Mouse (Mus musculus) forebrain, embryonic 10.5 days (tissue): ENCODE data around the gene Atg9b. TPM values are rescaled to one million over a fixed set of nuclear protein-coding genes. Genes with fewer than 3 reads are reported as not detected.
A peak's percentile ranks its signal among the peaks of the same experiment; 100 is the strongest.

Experiments used
- DNase-seq: peaks from one replicate; pipeline ENCODE4 v3.0.0-alpha.2; 2017; ENCODE audit warnings: low spot score; ENCODE audit errors: extremely low spot score
- H3K27ac ChIP-seq: fragments of 300-500 bp; sonication (generic); 2 replicates; pipeline ENCODE4 v1.5.1; 2016; ENCODE audit warnings: mild to moderate bottlenecking
- H3K27me3 ChIP-seq: fragments of 300-500 bp; sonication (generic); 2 replicates; pipeline ENCODE4 v1.6.1; 2016; ENCODE audit warnings: mild to moderate bottlenecking; ENCODE audit not compliant: poor library complexity, severe bottlenecking
- H3K36me3 ChIP-seq: fragments of 300-500 bp; sonication (generic); replicated peaks from 2 replicates; pipeline ENCODE4 v1.6.1; 2016; ENCODE audit warnings: mild to moderate bottlenecking, moderate library complexity
- H3K4me1 ChIP-seq: fragments of 300-500 bp; sonication (generic); 2 replicates; pipeline ENCODE4 v1.6.1; 2016
- H3K4me3 ChIP-seq: fragments of 300-500 bp; sonication (generic); 2 replicates; pipeline ENCODE4 v1.5.1; 2016; ENCODE audit warnings: mild to moderate bottlenecking, moderate library complexity
- H3K9me3 ChIP-seq: fragments of 300-500 bp; sonication (generic); 2 replicates; pipeline ENCODE4 v1.6.1; 2016; ENCODE audit warnings: mild to moderate bottlenecking, moderate library complexity
- WGBS: fragments of 180-500 bp; shearing (Covaris S2); methylation state at CpG from one replicate; pipeline ENCODE4 v1.1.7; 2016; 5-methylcytosine and 5-hydroxymethylcytosine counted together
- polyA plus RNA-seq: library from polyadenylated mRNA; unstranded; fragments of >200 nt; fragmentation: Nextera tagmentation; extraction: Ambion mirVana; gene quantifications from 2 replicates; pipeline ENCODE4 v1.2.1, GENCODE M21; 2016

Atg9b gene
- polyA plus RNA-seq, 1 experiment from 2014 or later: 0.99 TPM

DNA sequence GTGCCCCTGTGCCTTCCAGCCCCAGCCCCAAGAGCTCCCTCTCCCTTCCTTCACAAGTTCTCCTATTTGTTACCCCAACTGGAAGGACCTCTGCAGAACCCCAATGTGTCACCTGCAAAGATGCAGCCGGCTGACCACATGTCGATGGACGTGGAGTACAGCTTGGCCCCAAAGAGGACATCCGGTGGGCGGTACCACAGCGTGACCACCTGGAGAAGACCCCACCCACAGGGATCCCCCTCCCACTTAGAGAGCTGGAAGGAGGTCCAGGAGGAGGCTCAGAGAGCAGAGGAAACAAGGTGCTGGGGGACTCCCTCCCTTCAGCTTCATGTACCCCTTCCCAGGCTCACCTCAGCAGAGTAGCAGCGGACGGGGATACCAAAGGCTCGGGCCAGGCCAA, 28.4 kb upstream of the Atg9b start:
- no peak for DNase-seq
- 89% methylated on average over 9 of the region's 9 CpGs for WGBS
- Histone ChIP-seq H3K27ac (no peak overlapping the region), H3K9me3 (no peaks in the 10 kb centered on the region), H3K4me1 (peaks cover 45% of the 10 kb centered on the region), H3K27me3 (peaks cover 7% of the 10 kb centered on the region), H3K36me3 (peaks cover 36% of the 10 kb centered on the region), H3K4me3 (no peak overlapping the region)

- WGBS: 93% methylated on average over 10 of the region's 10 CpGs
- H3K27ac ChIP-seq: no peak overlapping the region
Measured at GRCm38 (mm10) chr5:24417587-24417986, 25.6 kb upstream of the Atg9b start.

GRCm38 (mm10) chr5:24416222-24416736, 24.3 kb upstream of the Atg9b start:
- DNase-seq: peak; percentile 47
- Histone ChIP-seq H3K27me3 (peaks cover 10% of the 10 kb centered on the region), H3K4me3 (no peak overlapping the region), H3K9me3 (no peaks in the 10 kb centered on the region), H3K27ac (no peak overlapping the region), H3K4me1 (peaks cover 28% of the 10 kb centered on the region), H3K36me3 (peaks cover 29% of the 10 kb centered on the region)
- WGBS: 4% methylated on average over 21 of the region's 21 CpGs

More at GRCm38 (mm10) chr5:24417587-24417986, 25.6 kb upstream of the Atg9b start:
- H3K36me3 ChIP-seq: peaks cover 36% of the 10 kb centered on the region
- no peak for DNase-seq
- no peak overlapping the region for H3K4me3 ChIP-seq
- no peaks in the 10 kb centered on the region for H3K9me3 ChIP-seq
- peaks cover 10% of the 10 kb centered on the region for H3K27me3 ChIP-seq
- peaks cover 34% of the 10 kb centered on the region for H3K4me1 ChIP-seq

DNA sequence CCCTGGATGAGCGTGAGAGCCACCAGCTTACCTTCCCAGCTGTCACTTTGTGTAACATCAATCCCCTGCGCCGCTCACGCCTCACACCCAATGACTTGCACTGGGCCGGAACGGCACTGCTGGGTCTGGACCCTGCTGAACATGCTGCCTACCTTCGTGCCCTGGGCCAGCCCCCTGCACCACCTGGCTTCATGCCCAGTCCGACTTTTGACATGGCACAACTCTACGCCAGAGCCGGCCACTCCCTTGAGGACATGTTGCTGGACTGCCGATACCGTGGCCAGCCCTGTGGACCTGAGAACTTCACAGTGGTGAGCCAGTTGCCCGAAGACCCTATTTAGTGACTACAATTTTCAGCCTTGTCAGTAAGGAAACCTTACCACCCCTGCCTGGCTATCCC, 22.0 kb upstream of the Atg9b start:
- peaks cover 11% of the 10 kb centered on the region for H3K36me3 ChIP-seq
- peaks cover 33% of the 10 kb centered on the region for H3K4me1 ChIP-seq
- H3K27me3 ChIP-seq: peaks cover 10% of the 10 kb centered on the region
- H3K9me3 ChIP-seq: no peaks in the 10 kb centered on the region
- H3K4me3 ChIP-seq: no peak overlapping the region
- no peak overlapping the region for H3K27ac ChIP-seq
- DNase-seq: no peak
- 88% methylated on average over 13 of the region's 13 CpGs for WGBS

DNA sequence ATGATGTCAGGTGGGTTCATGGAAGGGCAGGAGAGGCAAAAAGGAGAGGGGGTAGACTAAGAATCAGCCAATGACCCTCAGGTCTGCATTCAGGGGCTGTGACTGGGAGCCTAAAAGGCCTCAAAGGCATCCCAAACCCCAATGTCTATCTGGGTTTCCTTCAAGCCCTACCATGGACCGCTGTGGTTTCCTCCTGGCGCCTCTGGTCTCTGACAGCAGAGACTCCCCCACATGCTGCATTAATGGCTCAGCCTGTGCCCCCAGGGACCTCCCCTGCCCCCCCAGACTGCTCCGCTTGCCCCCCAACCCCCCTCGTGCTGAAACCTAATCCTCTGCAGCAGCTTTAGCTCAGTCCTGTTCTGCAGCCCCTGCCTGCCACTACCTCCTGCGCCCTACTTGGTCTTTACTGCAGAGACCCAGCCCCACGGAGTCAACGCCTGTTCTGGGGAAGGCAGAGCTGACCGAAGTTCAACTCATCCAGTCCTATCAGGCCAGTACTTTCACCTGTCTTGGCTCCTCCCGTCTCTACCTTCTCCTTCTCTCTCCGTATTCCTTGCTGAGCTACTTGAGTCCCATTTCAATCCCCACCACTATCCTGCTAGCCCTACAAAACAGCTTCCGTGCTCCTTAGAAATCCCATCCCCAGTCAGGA, 21.2 kb upstream of the Atg9b start, which contains the start of gene Asic3:
Gene Asic3, plus strand, starts transcription at position 351 of the 652 bp plus-strand sequence.
- no peaks in the 10 kb centered on the region for H3K9me3 ChIP-seq
- H3K36me3 ChIP-seq: peaks cover 12% of the 10 kb centered on the region
- WGBS: 51% methylated on average over 11 of the region's 11 CpGs
- peaks cover 10% of the 10 kb centered on the region for H3K27me3 ChIP-seq
- H3K4me3 ChIP-seq: no peak within 1 kb of the TSS
- H3K4me1 ChIP-seq: peaks cover 35% of the 10 kb centered on the region
- no peak for DNase-seq
- H3K27ac ChIP-seq: no peak within 1 kb of the TSS

- Histone ChIP-seq H3K27ac (no peak overlapping the region), H3K9me3 (no peaks in the 10 kb centered on the region), H3K27me3 (peaks cover 10% of the 10 kb centered on the region), H3K4me1 (peaks cover 35% of the 10 kb centered on the region), H3K4me3 (no peak overlapping the region), H3K36me3 (peaks cover 23% of the 10 kb centered on the region)
- DNase-seq: no peak
- WGBS: 92% methylated on average over 2 of the region's 2 CpGs
Measured at GRCm38 (mm10) chr5:24412063-24412462, 20.1 kb upstream of the Atg9b start.

GRCm38 (mm10) chr5:24409466-24409865, 17.5 kb upstream of the Atg9b start:
- peaks cover 47% of the 10 kb centered on the region for H3K36me3 ChIP-seq
- H3K4me1 ChIP-seq: peaks cover 18% of the 10 kb centered on the region; the same call in 1 of the 2 replicates
- H3K27me3 ChIP-seq: no peaks in the 10 kb centered on the region
- no peak for DNase-seq
- no peak overlapping the region for H3K27ac ChIP-seq
- whole genome bisulfite sequencing: 87% methylated on average over 2 of the region's 2 CpGs
- no peaks in the 10 kb centered on the region for H3K9me3 ChIP-seq
- H3K4me3 ChIP-seq: no peak overlapping the region

- 94% methylated on average over 13 of the region's 13 CpGs for WGBS
- Histone ChIP-seq H3K27ac (no peak overlapping the region), H3K36me3 (peaks cover 54% of the 10 kb centered on the region), H3K4me1 (peaks cover 16% of the 10 kb centered on the region; the same call in 1 of the 2 replicates), H3K9me3 (no peaks in the 10 kb centered on the region), H3K27me3 (no peaks in the 10 kb centered on the region), H3K4me3 (no peak overlapping the region)
- DNase-seq: no peak
Measured at GRCm38 (mm10) chr5:24408651-24409050, 16.7 kb upstream of the Atg9b start.

- no peak for DNase-seq
- Histone ChIP-seq H3K9me3 (no peaks in the 10 kb centered on the region), H3K4me3 (no peak overlapping the region), H3K27me3 (no peaks in the 10 kb centered on the region), H3K4me1 (0 out of 2 replicates have a peak, but pooled peaks cover 7% of the 10 kb centered on the region), H3K27ac (no peak overlapping the region), H3K36me3 (peaks cover 86% of the 10 kb centered on the region)
- 71% methylated on average over 3 of the region's 3 CpGs for WGBS
Measured at GRCm38 (mm10) chr5:24405389-24405876, 13.5 kb upstream of the Atg9b start.

- DNase-seq: no peak
- Histone ChIP-seq H3K4me1 (peaks cover 11% of the 10 kb centered on the region; the same call in 1 of the 2 replicates), H3K27ac (no peak overlapping the region), H3K27me3 (no peaks in the 10 kb centered on the region), H3K36me3 (peaks cover 92% of the 10 kb centered on the region), H3K9me3 (no peaks in the 10 kb centered on the region), H3K4me3 (no peak overlapping the region)
- WGBS: 79% methylated on average over 6 of the region's 6 CpGs
Measured at GRCm38 (mm10) chr5:24404594-24405360, 12.8 kb upstream of the Atg9b start.

DNA sequence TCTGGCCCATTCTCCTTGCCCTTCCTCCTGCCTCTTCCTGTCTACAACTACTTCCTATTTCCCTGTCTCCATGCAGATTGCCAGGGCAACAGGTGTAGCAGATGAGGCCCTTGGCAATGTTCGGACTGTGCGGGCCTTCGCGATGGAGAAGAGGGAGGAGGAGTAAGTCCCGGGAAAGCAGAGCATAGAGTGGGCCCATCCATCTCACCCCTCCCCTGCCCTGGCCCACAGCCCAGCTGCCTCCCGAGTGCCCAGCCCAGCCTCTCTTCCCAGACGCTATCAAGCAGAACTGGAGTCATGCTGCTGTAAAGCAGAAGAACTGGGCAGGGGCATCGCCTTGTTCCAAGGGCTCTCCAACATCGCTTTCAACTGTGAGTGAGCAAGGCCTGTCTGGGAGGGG, 10.0 kb upstream of the Atg9b start:
- Histone ChIP-seq H3K27ac (no peak overlapping the region), H3K4me1 (peaks cover 5% of the 10 kb centered on the region; the same call in 1 of the 2 replicates), H3K9me3 (no peaks in the 10 kb centered on the region), H3K4me3 (no peak overlapping the region), H3K36me3 (peaks cover 70% of the 10 kb centered on the region), H3K27me3 (no peaks in the 10 kb centered on the region)
- no peak for DNase-seq
- 90% methylated on average over 9 of the region's 9 CpGs for WGBS

DNA sequence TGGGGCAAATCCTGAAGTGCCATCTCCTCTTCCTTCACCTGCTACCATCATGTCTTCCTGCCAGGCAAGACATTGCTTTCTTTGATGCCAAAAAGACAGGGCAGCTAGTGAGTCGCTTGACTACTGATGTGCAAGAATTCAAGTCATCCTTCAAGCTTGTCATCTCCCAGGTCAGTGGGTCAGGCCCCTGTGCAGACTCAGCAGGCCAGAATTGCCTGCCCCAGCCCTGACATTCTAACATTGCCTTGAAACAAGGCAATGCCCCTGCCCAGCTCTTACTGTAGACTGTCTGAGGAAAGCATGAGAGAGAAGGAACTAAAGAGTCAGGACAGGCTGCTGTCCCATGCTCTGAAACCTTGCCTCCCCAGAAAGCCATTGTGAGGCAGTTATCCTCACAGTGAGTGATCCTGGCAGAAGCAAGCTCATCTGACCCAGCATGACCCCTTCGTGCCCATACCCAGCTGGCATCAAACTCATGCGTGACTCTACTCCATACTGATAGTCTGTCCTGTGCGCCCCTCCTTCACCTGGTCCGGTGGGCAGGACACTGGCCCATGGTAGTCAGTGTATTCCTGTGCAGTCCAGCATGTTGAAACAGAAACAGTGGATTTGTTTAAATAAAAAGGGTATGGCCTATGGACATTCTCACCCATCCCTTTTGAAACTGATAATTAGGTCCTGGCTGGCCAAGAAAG, 9.1 kb upstream of the Atg9b start:
- H3K36me3 ChIP-seq: peaks cover 65% of the 10 kb centered on the region
- no peaks in the 10 kb centered on the region for H3K27me3 ChIP-seq
- H3K4me1 ChIP-seq: peaks cover 5% of the 10 kb centered on the region; the same call in 1 of the 2 replicates
- no peak overlapping the region for H3K27ac ChIP-seq
- H3K9me3 ChIP-seq: no peaks in the 10 kb centered on the region
- no peak overlapping the region for H3K4me3 ChIP-seq
- 98% methylated on average over 5 of the region's 5 CpGs for WGBS
- no peak for DNase-seq
